ENCODE assay signal across 11 mouse cellular contexts in genomic region chr10:116362181-116362580, GRCm38 (mm10).
DNase-seq lines count a peak whose midpoint lies in the region; ATAC-seq lines count a peak whose summit lies in the region.
"Had no signal": no experiment of that assay in that cellular context is flagged by ENCODE, and none has a peak within 500 bp of the region (broad histone marks: within the 10 kb centered on the region; RNA-seq: fewer than 3 reads in every experiment).

No protein-coding gene starts in this region.

- WGBS in hindbrain, embryonic 15.5 days: 34% methylated on average over 6 of the region's 6 CpGs
- 34% methylated on average over 6 of the region's 6 CpGs for WGBS in midbrain, embryonic 15.5 days
- 88% methylated on average over 6 of the region's 6 CpGs for WGBS in heart, embryonic 10.5 days

- H3K9ac ChIP-seq in hindbrain, embryonic 15.5 days: no peak overlapping the region
- no peak overlapping the region for H3K9ac ChIP-seq in midbrain, embryonic 15.5 days
- H3K9ac ChIP-seq: liver, postnatal 0 days had no signal

- H3K27ac ChIP-seq in hindbrain, embryonic 15.5 days (replicated peaks): peak overlapping the region; percentile 62
- H3K27ac ChIP-seq in midbrain, embryonic 15.5 days: peak overlapping the region; percentile 23; the same call in 1 of the 2 replicates
- no peak overlapping the region for H3K27ac ChIP-seq in heart, embryonic 10.5 days

- no peaks in the 10 kb centered on the region for H3K36me3 ChIP-seq in hindbrain, embryonic 15.5 days
- no peaks in the 10 kb centered on the region for H3K36me3 ChIP-seq in midbrain, embryonic 15.5 days (replicated peaks)
- peaks cover 4% of the 10 kb centered on the region; the same call in 1 of the 2 replicates for H3K36me3 ChIP-seq in heart, embryonic 10.5 days
- H3K36me3 ChIP-seq: G1E had no signal

- H3K4me2 ChIP-seq in hindbrain, embryonic 15.5 days: no peak overlapping the region
- H3K4me2 ChIP-seq in midbrain, embryonic 15.5 days: no peak overlapping the region

- peak; percentile 57 for DNase-seq in brain, embryonic 18.5 days (ENCODE audit: low read depth, low spot score)
- peak; percentile 85 to 93 for DNase-seq in cerebellum, adult 18-20 months
- no peak for DNase-seq in adipocyte (ENCODE audit: low spot score)
- DNase-seq in heart, embryonic 10.5 days (ENCODE audit: low spot score): no peak
- DNase-seq: liver, postnatal 0 days; spleen, adult 18-20 months had no signal

- H3K9me3 ChIP-seq in hindbrain, embryonic 15.5 days: no peaks in the 10 kb centered on the region
- no peaks in the 10 kb centered on the region for H3K9me3 ChIP-seq in midbrain, embryonic 15.5 days
- no peaks in the 10 kb centered on the region for H3K9me3 ChIP-seq in heart, embryonic 10.5 days

- no peak overlapping the region for H3K4me3 ChIP-seq in hindbrain, embryonic 15.5 days
- H3K4me3 ChIP-seq in midbrain, embryonic 15.5 days: no peak overlapping the region
- H3K4me3 ChIP-seq in heart, embryonic 10.5 days: no peak overlapping the region
- H3K4me3 ChIP-seq: erythroblast, embryonic 14.5 days had no signal

- 0 out of 2 replicates have a peak, but pooled peaks cover 3% of the 10 kb centered on the region for H3K4me1 ChIP-seq in hindbrain, embryonic 15.5 days (replicated peaks)
- H3K4me1 ChIP-seq in midbrain, embryonic 15.5 days: 0 out of 2 replicates have a peak, but pooled peaks cover 2% of the 10 kb centered on the region
- peaks cover 14% of the 10 kb centered on the region for H3K4me1 ChIP-seq in heart, embryonic 10.5 days

- peak; percentile 89 for ATAC-seq in hindbrain, embryonic 15.5 days (ENCODE audit: low FRiP score, low read depth)
- ATAC-seq in midbrain, embryonic 15.5 days (replicated peaks): peak; percentile 77
- no peak for ATAC-seq in inflammation-experienced regulatory T-cells, adult 6 months
- ATAC-seq: liver, postnatal 0 days had no signal

- H3K27me3 ChIP-seq in hindbrain, embryonic 15.5 days: no peaks in the 10 kb centered on the region
- H3K27me3 ChIP-seq in midbrain, embryonic 15.5 days (replicated peaks): no peaks in the 10 kb centered on the region
- peaks cover 3% of the 10 kb centered on the region; the same call in 1 of the 2 replicates for H3K27me3 ChIP-seq in heart, embryonic 10.5 days (ENCODE audit: insufficient read depth, poor library complexity, severe bottlenecking)

Comparison
In these comparisons a context has a peak if more than half of its experiments do, and no peak if none do; other contexts are left out.
1. DNase-seq: peak in brain, embryonic 18.5 days (single experiment) and cerebellum, adult 18-20 months (2 of 2); none in adipocyte (single experiment) and heart, embryonic 10.5 days (single experiment).